Mouse (Mus musculus) erythroblast, embryonic 14.5 days (primary cell): ENCODE data around the gene Gm3500. TPM values are rescaled to one million over a fixed set of nuclear protein-coding genes. Genes with fewer than 3 reads are reported as not detected.
"Not testable (repeated sequence)": the region's sequence is repeated elsewhere in the genome, so short reads cannot be mapped to it uniquely, and the experiment has no call there.

Experiments
- H3K27me3 ChIP-seq: 2 replicates; pipeline ENCODE4 v1.6.1; 2012; ENCODE audit warnings: inconsistent platforms; ENCODE audit not compliant: control insufficient read depth
- H3K36me3 ChIP-seq: 2 replicates; pipeline ENCODE4 v1.6.1; 2012; ENCODE audit warnings: mild to moderate bottlenecking, inconsistent platforms; ENCODE audit not compliant: control insufficient read depth
- H3K4me1 ChIP-seq: 2 replicates; pipeline ENCODE4 v1.6.1; 2012; ENCODE audit warnings: inconsistent platforms; ENCODE audit not compliant: control insufficient read depth
- H3K4me3 ChIP-seq: replicated peaks from 2 replicates; pipeline ENCODE3; 2012; ENCODE audit warnings: moderate library complexity, mild to moderate bottlenecking, inconsistent platforms
- H3K9me3 ChIP-seq: 2 replicates; pipeline ENCODE4 v1.6.1; 2012; ENCODE audit warnings: low read length, inconsistent platforms, mixed read lengths; ENCODE audit not compliant: control insufficient read depth
- polyA plus RNA-seq: library from polyadenylated mRNA; stranded (reverse); fragments of >175 nt; gene quantifications from 2 replicates; pipeline ENCODE4 v1.2.3, GENCODE M21; 2012

The Gm3500 gene
- polyA plus RNA-seq: not detected in 2 replicates

GRCm38 (mm10) chr14:5388949-5389348 is at the start of gene Gm3500:
Gm3500 (minus strand) TSS chr14:5389049.
- H3K27me3 ChIP-seq, H3K9me3 ChIP-seq, H3K4me1 ChIP-seq, H3K36me3 ChIP-seq, H3K4me3 ChIP-seq: not testable (repeated sequence)

GRCm38 (mm10) chr14:5334828-5335227 is 54.0 kb downstream of the Gm3500 start, which contains the start of gene Gm3542:
Gm3542 (minus strand) TSS chr14:5334928.
- H3K36me3 ChIP-seq, H3K4me1 ChIP-seq, H3K9me3 ChIP-seq, H3K4me3 ChIP-seq, H3K27me3 ChIP-seq: not testable (repeated sequence)

Other genes starting within 250 kb of the Gm3500 start
- gene Gm3317, start 224.5 kb downstream of the Gm3500 start, polyA plus RNA-seq: not detected in 2 replicates
- gene Gm8271, start 203.3 kb downstream of the Gm3500 start, polyA plus RNA-seq: not detected in 2 replicates
- gene Gm3526, start 128.5 kb downstream of the Gm3500 start, polyA plus RNA-seq: not detected in 2 replicates
- gene Gm3542, start 54.1 kb downstream of the Gm3500 start, polyA plus RNA-seq: not detected in 2 replicates
- gene Gm3194, start 66.4 kb upstream of the Gm3500 start, polyA plus RNA-seq: not detected in 2 replicates
- gene Gm8246, start 88.8 kb upstream of the Gm3500 start, polyA plus RNA-seq: not detected in 2 replicates
- gene Gm3187, start 95.2 kb upstream of the Gm3500 start, polyA plus RNA-seq: not detected in 2 replicates
- not detected in 2 replicates for gene Gm3488, start 112.6 kb upstream of the Gm3500 start, polyA plus RNA-seq
- not detected in 2 replicates for gene Gm3532, start 149.4 kb upstream of the Gm3500 start, polyA plus RNA-seq
- not detected in 2 replicates for gene Gm8265, start 244.0 kb upstream of the Gm3500 start, polyA plus RNA-seq